Mouse (Mus musculus) limb, embryonic 11.5 days (tissue): ENCODE measurements around the gene Olfr837. TPM values are rescaled to one million over a fixed set of nuclear protein-coding genes. Genes with fewer than 3 reads are reported as not detected.
"Not testable (repeated sequence)": the region's sequence is repeated elsewhere in the genome, so short reads cannot be mapped to it uniquely, and the experiment has no call there.

Source experiments
- ATAC-seq: fragments of 200-750 bp; cut with Nextera tagmentation; 2 replicates; pipeline ENCODE4 v1.8.0; 2017; ENCODE audit warnings: low read depth; ENCODE audit not compliant: insufficient number of reproducible peaks, low FRiP score, low TSS enrichment
- DNase-seq: peaks from one replicate; pipeline ENCODE4 v3.0.0-alpha.2; 2015; ENCODE audit warnings: low spot score
- H3K27ac ChIP-seq: fragments of 300-500 bp; sonication (generic); replicated peaks from 2 replicates; pipeline ENCODE4 v1.5.1; 2014; ENCODE audit warnings: low read depth, mild to moderate bottlenecking, low read length
- H3K27me3 ChIP-seq: fragments of 300-500 bp; sonication (generic); 2 replicates; pipeline ENCODE4 v1.6.1; 2014; ENCODE audit warnings: mild to moderate bottlenecking, low read length, mixed read lengths; ENCODE audit not compliant: control insufficient read depth, insufficient read depth
- H3K36me3 ChIP-seq: fragments of 300-500 bp; sonication (generic); 2 replicates; pipeline ENCODE4 v1.6.1; 2014; ENCODE audit warnings: mild to moderate bottlenecking, low read length, moderate library complexity, mixed read lengths; ENCODE audit not compliant: control insufficient read depth, insufficient read depth
- H3K4me1 ChIP-seq: fragments of 300-500 bp; sonication (generic); 2 replicates; pipeline ENCODE4 v1.6.1; 2014; ENCODE audit warnings: low read length, mixed read lengths; ENCODE audit not compliant: control insufficient read depth, insufficient read depth
- H3K4me2 ChIP-seq: fragments of 300-500 bp; sonication (generic); 2 replicates; pipeline ENCODE4 v1.6.1; 2014; ENCODE audit warnings: low read depth, mild to moderate bottlenecking, moderate library complexity; ENCODE audit not compliant: severe bottlenecking
- H3K4me3 ChIP-seq: fragments of 300-500 bp; sonication (generic); 2 replicates; pipeline ENCODE4 v1.5.1; 2014; ENCODE audit warnings: low read depth, low read length
- H3K9ac ChIP-seq: fragments of 300-500 bp; sonication (generic); 2 replicates; pipeline ENCODE4 v1.6.1; 2014; ENCODE audit warnings: mild to moderate bottlenecking, low read length
- H3K9me3 ChIP-seq: fragments of 300-500 bp; sonication (generic); 2 replicates; pipeline ENCODE4 v1.6.1; 2016; ENCODE audit warnings: low read length; ENCODE audit not compliant: control insufficient read depth
- WGBS: fragments of 180-500 bp; shearing (Covaris S2); extraction: QIAGEN DNeasy Blood & Tissue Kit; methylation state at CpG from one replicate; pipeline ENCODE4 v1.1.7; 2014; 5-methylcytosine and 5-hydroxymethylcytosine counted together
- polyA plus RNA-seq: library from polyadenylated mRNA; unstranded; fragments of >200 nt; fragmentation: Nextera tagmentation; extraction: Ambion mirVana; gene quantifications from 2 replicates; pipeline ENCODE4 v1.2.1, GENCODE M21; 2014

Olfr837 gene
- not detected in 2 replicates for polyA plus RNA-seq

DNA sequence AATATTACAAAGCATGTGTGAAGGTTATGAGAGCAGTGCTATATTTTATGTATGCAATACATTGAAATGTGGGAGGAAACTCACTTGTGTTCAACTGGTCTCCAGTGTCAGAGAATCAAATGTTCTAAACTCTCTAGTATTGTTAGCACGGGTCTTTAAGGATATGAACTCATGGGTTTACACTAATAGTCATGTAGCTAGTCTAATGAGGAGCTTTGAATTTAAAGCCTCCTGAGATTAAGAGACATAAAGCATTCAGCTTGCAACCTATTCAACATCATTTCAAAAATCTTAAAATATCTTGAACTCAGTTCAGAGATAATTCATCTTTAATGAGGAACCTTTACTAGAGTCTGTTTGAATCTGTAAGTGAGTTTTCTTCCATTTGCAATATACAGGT lies at the start of gene Olfr837:
TSS of gene Olfr837 (plus strand) at position 301 of the 400 bp plus-strand sequence.
- H3K9ac ChIP-seq, result no peak within 1 kb of the TSS
- no peak within 1 kb of the TSS for H3K4me3 ChIP-seq
- H3K27ac ChIP-seq, result no peak within 1 kb of the TSS
- no peaks in the 10 kb centered on the region for H3K9me3 ChIP-seq
- H3K36me3 ChIP-seq, result no peaks in the 10 kb centered on the region
- no peaks in the 10 kb centered on the region for H3K27me3 ChIP-seq
- 86% methylated on average over 1 of the region's 1 CpGs for WGBS
- no peak for DNase-seq
- no peak for ATAC-seq
- no peaks in the 10 kb centered on the region for H3K4me1 ChIP-seq
- no peak within 1 kb of the TSS for H3K4me2 ChIP-seq

DNA sequence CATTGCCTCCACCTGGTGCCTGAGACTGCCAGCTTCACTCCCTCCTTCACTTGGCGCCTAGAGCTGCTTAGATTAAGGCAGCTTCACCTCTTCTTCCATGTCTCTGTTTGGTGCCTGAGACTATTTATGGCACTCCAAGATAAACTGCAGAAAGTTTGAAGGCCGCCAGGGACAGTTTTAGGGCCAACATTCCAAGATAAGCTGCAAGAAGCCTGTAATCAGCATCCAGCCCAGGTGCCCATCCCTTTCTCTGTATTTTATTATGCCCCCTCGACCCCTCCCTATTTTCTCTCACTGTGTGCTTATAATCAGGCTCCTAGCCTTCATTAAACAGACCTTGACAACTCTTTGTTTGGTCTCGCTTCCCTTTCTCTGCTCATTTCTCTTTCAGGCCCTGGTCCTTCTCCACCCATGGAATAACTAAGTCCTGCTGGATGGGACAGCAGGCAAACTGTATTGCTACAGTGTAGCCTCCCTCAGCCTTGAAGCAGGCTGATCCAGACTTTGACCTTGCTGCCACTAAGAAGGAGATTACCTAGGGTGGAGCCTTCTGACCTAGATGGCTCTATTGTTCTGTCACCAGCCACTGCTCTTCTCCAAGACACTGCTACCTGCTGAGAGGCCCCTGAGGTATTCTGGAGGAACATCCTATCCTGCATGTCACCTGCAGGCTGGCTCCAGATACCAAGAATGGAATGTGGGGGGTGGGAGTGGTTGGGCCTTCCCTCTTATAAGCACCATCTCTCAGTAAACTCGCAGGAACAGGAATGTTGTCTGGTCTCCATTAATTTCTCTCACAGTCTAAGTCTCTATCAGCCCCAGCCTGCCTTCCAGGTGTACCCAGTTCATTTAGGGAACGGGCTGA lies 43.0 kb upstream of the Olfr837 start:
- not testable (repeated sequence) for H3K4me3 ChIP-seq, H3K9ac ChIP-seq, ATAC-seq, DNase-seq, H3K4me1 ChIP-seq, H3K4me2 ChIP-seq, H3K27me3 ChIP-seq, H3K9me3 ChIP-seq, H3K27ac ChIP-seq, H3K36me3 ChIP-seq
- 54% methylated on average over 6 of the region's 6 CpGs for WGBS

DNA sequence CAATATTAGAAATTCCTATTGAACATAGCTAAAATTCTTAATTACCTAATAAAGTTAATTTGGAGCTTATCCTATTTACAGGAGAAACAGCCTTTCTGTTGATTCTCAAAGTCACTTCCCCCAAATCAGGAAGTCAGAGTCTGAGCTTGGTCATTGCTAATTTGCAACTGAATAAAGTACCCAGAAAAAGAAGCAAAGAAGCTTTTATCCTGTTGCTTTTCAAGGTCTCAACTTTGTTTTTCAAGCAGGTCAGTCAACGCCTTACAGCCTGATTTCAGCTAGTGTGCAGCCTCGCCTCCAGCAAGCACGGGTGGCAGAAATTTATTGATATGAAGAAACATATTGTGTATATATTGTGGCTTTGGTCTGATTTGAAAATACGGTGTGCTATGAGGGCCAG lies 38.8 kb upstream of the Olfr837 start:
- ATAC-seq (no peak), DNase-seq (no peak)
- Histone ChIP-seq H3K4me1 (no peaks in the 10 kb centered on the region), H3K9ac (no peak overlapping the region), H3K27me3 (no peaks in the 10 kb centered on the region), H3K36me3 (no peaks in the 10 kb centered on the region), H3K27ac (no peak overlapping the region), H3K4me2 (no peak overlapping the region), H3K9me3 (no peaks in the 10 kb centered on the region; the same call in 1 of the 2 replicates), H3K4me3 (no peak overlapping the region)
- WGBS, result 93% methylated on average over 4 of the region's 4 CpGs

DNA sequence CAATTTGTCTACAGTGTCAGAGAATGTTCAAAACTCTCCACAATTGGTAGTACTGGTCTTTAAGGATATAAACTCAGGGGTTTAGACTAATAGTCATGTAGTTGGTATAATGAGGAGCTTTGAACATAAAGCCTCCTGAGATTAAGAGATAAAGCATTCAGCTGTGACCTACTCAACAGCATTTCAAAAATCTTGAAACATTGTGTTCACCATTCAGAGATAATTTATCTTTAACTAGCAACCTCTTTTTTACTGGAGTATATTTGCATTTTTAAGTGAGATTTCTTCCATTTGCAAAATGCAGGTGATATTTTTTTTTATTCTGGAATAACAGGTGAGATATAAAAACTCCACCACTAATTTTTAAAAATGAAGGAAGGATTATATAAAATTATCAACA lies 16.0 kb upstream of the Olfr837 start, which contains the start of gene Olfr836:
TSS of gene Olfr836 (plus strand) at position 301 of the 400 bp plus-strand sequence.
- Histone ChIP-seq H3K9me3 (no peaks in the 10 kb centered on the region), H3K27ac (no peak within 1 kb of the TSS), H3K36me3 (no peaks in the 10 kb centered on the region), H3K9ac (no peak within 1 kb of the TSS), H3K4me1 (no peaks in the 10 kb centered on the region), H3K4me3 (no peak within 1 kb of the TSS), H3K27me3 (no peaks in the 10 kb centered on the region), H3K4me2 (no peak within 1 kb of the TSS)
- DNase-seq, result no peak
- ATAC-seq, result no peak

DNA sequence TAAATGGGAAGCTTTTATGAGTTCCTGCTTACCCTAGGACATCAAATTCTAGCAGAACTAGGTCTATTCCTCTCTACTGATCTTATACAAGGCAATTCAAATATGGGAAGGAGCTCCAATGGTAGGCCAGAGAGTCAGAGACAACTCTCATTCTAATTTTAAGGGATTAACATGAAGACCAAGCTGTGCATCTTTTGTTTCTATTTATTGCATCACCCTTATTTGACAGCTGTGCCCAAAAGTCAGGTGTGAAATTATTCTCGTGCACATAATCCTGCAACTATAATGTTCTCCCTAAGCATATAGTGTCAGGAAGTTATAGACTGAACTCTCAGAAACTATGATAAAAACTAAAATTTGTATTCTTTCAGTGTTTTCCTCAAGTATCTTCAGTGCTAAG lies 41.1 kb downstream of the Olfr837 start, which contains the start of gene Olfr839-ps1:
TSS of gene Olfr839-ps1 (minus strand) at position 101 of the 400 bp plus-strand sequence.
- 78% methylated on average over 1 of the region's 1 CpGs for WGBS
- H3K4me3 ChIP-seq, result no peak within 1 kb of the TSS
- H3K4me2 ChIP-seq, result no peak within 1 kb of the TSS
- H3K4me1 ChIP-seq, result no peaks in the 10 kb centered on the region
- peaks cover 3% of the 10 kb centered on the region; the same call in 1 of the 2 replicates for H3K9me3 ChIP-seq
- no peaks in the 10 kb centered on the region for H3K27me3 ChIP-seq
- no peak within 1 kb of the TSS for H3K9ac ChIP-seq
- no peak within 1 kb of the TSS for H3K27ac ChIP-seq
- ATAC-seq, result no peak
- no peaks in the 10 kb centered on the region for H3K36me3 ChIP-seq
- DNase-seq, result no peak

Other genes with a start within 250 kb of the Olfr837 start
- gene Olfr832, start 199.2 kb upstream of the Olfr837 start, polyA plus RNA-seq, result not detected in 2 replicates
- gene Olfr834, start 148.3 kb upstream of the Olfr837 start, polyA plus RNA-seq, result not detected in 2 replicates
- not detected in 2 replicates for gene Olfr835, start 103.6 kb upstream of the Olfr837 start, polyA plus RNA-seq
- not detected in 2 replicates for gene Olfr836, start 15.9 kb upstream of the Olfr837 start, polyA plus RNA-seq
- not detected in 2 replicates for gene Olfr839-ps1, start 41.0 kb downstream of the Olfr837 start, polyA plus RNA-seq
- gene Olfr843, start 115.7 kb downstream of the Olfr837 start, polyA plus RNA-seq, result not detected in 2 replicates
- not detected in 2 replicates for gene Olfr844, start 180.0 kb downstream of the Olfr837 start, polyA plus RNA-seq
- not detected in 2 replicates for gene Olfr845, start 200.1 kb downstream of the Olfr837 start, polyA plus RNA-seq
- gene Olfr846, start 227.7 kb downstream of the Olfr837 start, polyA plus RNA-seq, result not detected in 2 replicates
- gene Olfr847, start 242.4 kb downstream of the Olfr837 start, polyA plus RNA-seq, result not detected in 2 replicates